16 mouse cellular contexts compared by ENCODE assay signal in the genomic region with DNA sequence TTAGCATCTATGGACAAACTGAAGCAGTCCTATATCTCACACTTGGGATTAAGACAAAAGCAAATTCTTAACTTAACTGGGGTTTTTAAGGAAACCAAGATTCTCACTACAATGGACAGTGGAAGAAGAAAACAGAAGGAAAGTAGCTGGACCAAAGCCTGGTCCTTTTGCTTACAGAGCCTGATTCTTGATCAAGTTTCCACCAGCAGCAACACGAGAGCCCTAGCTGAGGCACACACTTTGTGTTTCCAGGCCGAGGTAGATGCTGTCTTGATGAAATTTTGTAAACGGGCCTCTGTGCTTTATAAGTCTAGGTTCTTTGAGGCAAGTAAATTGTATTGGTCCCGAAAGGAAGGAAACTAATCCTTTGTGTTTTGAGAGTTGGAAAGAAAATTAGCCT. TPM values are rescaled to one million over a fixed set of nuclear protein-coding genes. Genes with fewer than 3 reads are reported as not detected.
"Had no signal": no experiment of that assay in that cellular context is flagged by ENCODE, and none has a peak within 500 bp of the region (broad histone marks: within the 10 kb centered on the region; RNA-seq: fewer than 3 reads in every experiment).

No protein-coding gene starts in this region.

- H3K4me1 ChIP-seq: stomach, embryonic 15.5 days had no signal

- H3K27me3 ChIP-seq: neural tube, embryonic 15.5 days; stomach, embryonic 15.5 days had no signal

- H3K27ac ChIP-seq: neural tube, embryonic 15.5 days; stomach, embryonic 15.5 days; stomach, postnatal 0 days had no signal

- H3K4me2 ChIP-seq: neural tube, embryonic 15.5 days; stomach, embryonic 15.5 days had no signal

- H3K9ac ChIP-seq: neural tube, embryonic 15.5 days; stomach, embryonic 15.5 days had no signal

- DNase-seq: right cerebral cortex, adult 18-20 months; right cerebral cortex, postnatal 14 days; right cerebral cortex, postnatal 25 days; right cerebral cortex, postnatal 4 days; spleen, adult 18-20 months; thymus, adult 18-20 months; thymus, adult 2 months; thymus, postnatal 14 days; thymus, postnatal 25 days; thymus, postnatal 36 days; thymus, postnatal 4 days had no signal

- H3K4me3 ChIP-seq: neural tube, embryonic 15.5 days; stomach, embryonic 15.5 days had no signal

- H3K9me3 ChIP-seq: neural tube, embryonic 15.5 days; stomach, embryonic 15.5 days had no signal

- H3K36me3 ChIP-seq: neural tube, embryonic 15.5 days; stomach, embryonic 15.5 days had no signal

RNA-seq across cellular contexts. Expression of gene Rgs6, which starts 14.7 kb away (rescaled TPM):
- total RNA-seq: neutrophil, adult 5-6 weeks had no signal
- polyA plus RNA-seq: thymus, postnatal 0 days had no signal
